Comparison of ENCODE assay signal across 9 mouse cellular contexts in the genomic region with DNA sequence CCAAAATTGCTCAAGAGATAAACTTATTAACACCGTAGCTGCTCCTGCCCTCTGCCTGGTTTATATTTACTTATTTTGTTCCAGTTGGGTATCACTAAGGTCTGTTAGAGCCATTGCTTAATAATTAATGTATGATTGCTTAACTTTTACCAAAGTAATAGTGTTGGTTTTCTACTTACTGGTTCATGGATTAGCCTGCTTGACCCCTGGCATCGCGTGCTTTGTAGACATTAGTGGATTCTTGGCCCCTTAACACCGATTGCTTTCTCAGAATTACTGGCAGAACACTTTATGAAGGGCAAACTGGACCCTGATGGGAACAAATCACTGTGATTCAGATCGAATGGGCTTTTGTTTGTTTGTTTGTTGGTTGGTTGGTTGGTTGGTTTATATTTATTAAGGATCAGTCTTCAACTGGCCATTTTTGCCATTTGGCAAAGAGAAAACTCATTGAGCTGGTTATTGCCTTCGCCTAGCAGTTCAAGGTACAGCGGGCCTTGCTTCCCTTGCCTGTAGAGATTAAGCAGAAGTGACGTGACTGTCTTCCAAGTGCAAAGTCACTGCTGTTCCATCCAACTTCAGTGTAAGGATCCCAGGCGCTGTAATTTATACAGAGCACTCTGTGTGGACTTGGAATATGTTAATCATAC. TPM values are rescaled to one million over a fixed set of nuclear protein-coding genes. Genes with fewer than 3 reads are reported as not detected.
DNase-seq lines count a peak whose midpoint lies in the region; ATAC-seq lines count a peak whose summit lies in the region.
"Had no signal": no experiment of that assay in that cellular context is flagged by ENCODE, and none has a peak within 500 bp of the region (broad histone marks: within the 10 kb centered on the region; RNA-seq: fewer than 3 reads in every experiment).

No protein-coding gene starts in this region.

- peak overlapping the region; percentile 81 for H3K4me2 ChIP-seq in embryonic facial prominence, embryonic 12.5 days (replicated peaks)
- H3K4me2 ChIP-seq in midbrain, embryonic 12.5 days (replicated peaks), result peak overlapping the region; percentile 76

- intact Hi-C loops in heart, postnatal 25 days (cut with DNase I), result no loop called here

- H3K27ac ChIP-seq in heart, embryonic 10.5 days, result peak overlapping the region; percentile 94
- H3K27ac ChIP-seq in embryonic facial prominence, embryonic 12.5 days, result peak overlapping the region; percentile 86; the same call in 1 of the 2 replicates
- H3K27ac ChIP-seq in midbrain, embryonic 12.5 days (replicated peaks), result no peak overlapping the region

- DNase-seq in heart, embryonic 10.5 days (ENCODE audit: low spot score), result no peak
- DNase-seq in heart, postnatal 25 days (ENCODE audit: low spot score), result no peak
- DNase-seq in kidney, adult 18-20 months, result peak; percentile 67
- DNase-seq in layer of hippocampus, adult 9-10 months (ENCODE audit: low spot score), result no peak
- no peak for DNase-seq in layer of hippocampus, adult 8-10 months (ENCODE audit: low spot score in 2 of 2)

- 64% methylated on average over 9 of the region's 9 CpGs for WGBS in heart, embryonic 10.5 days
- 70% methylated on average over 9 of the region's 9 CpGs for WGBS in embryonic facial prominence, embryonic 12.5 days
- 73% methylated on average over 9 of the region's 9 CpGs for WGBS in midbrain, embryonic 12.5 days

- no peak for ATAC-seq in embryonic facial prominence, embryonic 12.5 days (ENCODE audit: insufficient number of reproducible peaks, insufficient read depth, low FRiP score, low TSS enrichment)
- no peak for ATAC-seq in midbrain, embryonic 12.5 days (ENCODE audit: low FRiP score, low read depth)
- ATAC-seq in inflammation-experienced regulatory T-cells, adult 6 months, result no peak

- no peaks in the 10 kb centered on the region for H3K36me3 ChIP-seq in heart, embryonic 10.5 days
- H3K36me3 ChIP-seq in embryonic facial prominence, embryonic 12.5 days, result no peaks in the 10 kb centered on the region
- no peaks in the 10 kb centered on the region for H3K36me3 ChIP-seq in midbrain, embryonic 12.5 days

- H3K9me3 ChIP-seq in heart, embryonic 10.5 days, result no peaks in the 10 kb centered on the region
- H3K9me3 ChIP-seq in embryonic facial prominence, embryonic 12.5 days, result no peaks in the 10 kb centered on the region
- no peaks in the 10 kb centered on the region for H3K9me3 ChIP-seq in midbrain, embryonic 12.5 days

- peak overlapping the region; percentile 60 for H3K9ac ChIP-seq in embryonic facial prominence, embryonic 12.5 days
- H3K9ac ChIP-seq in midbrain, embryonic 12.5 days (replicated peaks), result peak overlapping the region; percentile 55

- peaks cover 18% of the 10 kb centered on the region for H3K4me1 ChIP-seq in heart, embryonic 10.5 days
- peaks cover 10% of the 10 kb centered on the region; the same call in 1 of the 2 replicates for H3K4me1 ChIP-seq in embryonic facial prominence, embryonic 12.5 days
- H3K4me1 ChIP-seq in midbrain, embryonic 12.5 days, result peaks cover 10% of the 10 kb centered on the region

- peak overlapping the region; percentile 73 for H3K4me3 ChIP-seq in heart, embryonic 10.5 days
- H3K4me3 ChIP-seq in embryonic facial prominence, embryonic 12.5 days, result peak overlapping the region; percentile 52
- H3K4me3 ChIP-seq in midbrain, embryonic 12.5 days, result peak overlapping the region; percentile 62

- no peaks in the 10 kb centered on the region for H3K27me3 ChIP-seq in heart, embryonic 10.5 days (ENCODE audit: insufficient read depth, poor library complexity, severe bottlenecking)
- no peaks in the 10 kb centered on the region for H3K27me3 ChIP-seq in embryonic facial prominence, embryonic 12.5 days
- H3K27me3 ChIP-seq in midbrain, embryonic 12.5 days, result no peaks in the 10 kb centered on the region

RNA-seq across cellular contexts. Expression of a gene that starts 0.5 kb away (rescaled TPM):
- polyA plus RNA-seq in heart, embryonic 10.5 days (2016; fragmentation: Nextera tagmentation; extraction: Ambion mirVana), result 7.8 and 8.8 TPM in 2 replicates
- 10 to 100 TPM in 1 of 2 experiments, 1 to 10 TPM in 1; 5.7 to 13.6 TPM for total RNA-seq in heart, postnatal 25 days (2021)
- 10.6 and 13.8 TPM in 2 replicates for polyA plus RNA-seq in embryonic facial prominence, embryonic 12.5 days (2016; fragmentation: Nextera tagmentation; extraction: Ambion mirVana)
- polyA plus RNA-seq in midbrain, embryonic 12.5 days (2016; fragmentation: Nextera tagmentation; extraction: Ambion mirVana), result 8.7 and 12.7 TPM in 2 replicates
- total RNA-seq in layer of hippocampus, adult 8-10 months (2022), result 10 to 100 TPM in 1 of 4 experiments, 1 to 10 TPM in 3; 7.3 to 10.9 (median 9.1) TPM
- 10 to 100 TPM; 23.5 to 36.6 (median 25.0) TPM for polyA plus RNA-seq in inflammation-experienced regulatory T-cells, adult 6 months (2017; shearing (Covaris generic))

RNA-seq across cellular contexts. Expression of a gene that starts 0.8 kb away (rescaled TPM):
- 21.2 and 23.8 TPM in 2 replicates for polyA plus RNA-seq in heart, embryonic 10.5 days (2016; fragmentation: Nextera tagmentation; extraction: Ambion mirVana)
- total RNA-seq in heart, postnatal 25 days (2021), result 10 to 100 TPM in 1 of 2 experiments, 1 to 10 TPM in 1; 9.1 to 10.4 TPM
- 25.3 and 28.5 TPM in 2 replicates for polyA plus RNA-seq in embryonic facial prominence, embryonic 12.5 days (2016; fragmentation: Nextera tagmentation; extraction: Ambion mirVana)
- polyA plus RNA-seq in midbrain, embryonic 12.5 days (2016; fragmentation: Nextera tagmentation; extraction: Ambion mirVana), result 13.7 and 15.7 TPM in 2 replicates
- 10 to 100 TPM in 3 of 4 experiments, 1 to 10 TPM in 1; 9.0 to 12.5 (median 11.0) TPM for total RNA-seq in layer of hippocampus, adult 8-10 months (2022)
- 10 to 100 TPM; 20.3 to 28.6 (median 24.2) TPM for polyA plus RNA-seq in inflammation-experienced regulatory T-cells, adult 6 months (2017; shearing (Covaris generic))

RNA-seq across cellular contexts. Expression of a gene that starts 1.0 kb away (rescaled TPM):
- polyA plus RNA-seq in heart, embryonic 10.5 days (2016; fragmentation: Nextera tagmentation; extraction: Ambion mirVana), result 0.74 and 2.4 TPM in 2 replicates
- 1 to 10 TPM in 1 of 2 experiments, under 1 TPM in 1; 0.47 to 1.5 TPM for total RNA-seq in heart, postnatal 25 days (2021)
- polyA plus RNA-seq in embryonic facial prominence, embryonic 12.5 days (2016; fragmentation: Nextera tagmentation; extraction: Ambion mirVana), result 2.3 TPM in 1 of 2 replicates, not detected in the other
- polyA plus RNA-seq in midbrain, embryonic 12.5 days (2016; fragmentation: Nextera tagmentation; extraction: Ambion mirVana), result 0.79 TPM in 1 of 2 replicates, not detected in the other
- total RNA-seq in layer of hippocampus, adult 8-10 months (2022), result not detected
- polyA plus RNA-seq in inflammation-experienced regulatory T-cells, adult 6 months (2017; shearing (Covaris generic)), result 1 to 10 TPM in 1 of 3 experiments, not detected in 2; 1.5 TPM
- total RNA-seq: left cerebral cortex, adult 8-10 months had no signal

RNA-seq across cellular contexts. Expression of a gene that starts 50.5 kb away (rescaled TPM):
- 3.6 and 6.1 TPM in 2 replicates for polyA plus RNA-seq in heart, embryonic 10.5 days (2016; fragmentation: Nextera tagmentation; extraction: Ambion mirVana)
- total RNA-seq in heart, postnatal 25 days (2021), result 10 to 100 TPM in 1 of 2 experiments, 1 to 10 TPM in 1; 9.3 to 11.9 TPM
- 0.61 and 1.0 TPM in 2 replicates for polyA plus RNA-seq in embryonic facial prominence, embryonic 12.5 days (2016; fragmentation: Nextera tagmentation; extraction: Ambion mirVana)
- 0.06 TPM in 1 of 2 replicates, not detected in the other for polyA plus RNA-seq in midbrain, embryonic 12.5 days (2016; fragmentation: Nextera tagmentation; extraction: Ambion mirVana)
- under 1 TPM; 0.18 to 0.37 (median 0.22) TPM for total RNA-seq in layer of hippocampus, adult 8-10 months (2022)
- 1 to 10 TPM; 2.1 to 6.2 (median 3.5) TPM for polyA plus RNA-seq in inflammation-experienced regulatory T-cells, adult 6 months (2017; shearing (Covaris generic))
